8 mouse cellular contexts compared by ENCODE assay signal in genomic region chr11:23497718-23498509, GRCm38 (mm10). TPM values are rescaled to one million over a fixed set of nuclear protein-coding genes. Genes with fewer than 3 reads are reported as not detected.
DNase-seq lines count a peak whose midpoint lies in the region; ATAC-seq and TF ChIP-seq lines count a peak whose summit lies in the region.

Gene Ahsa2 (minus strand): TSS chr11:23498030.

- peak; percentile 94 for ATAC-seq in forebrain, embryonic 12.5 days (ENCODE audit: low FRiP score)
- peak; percentile 97 for ATAC-seq in liver, postnatal 0 days
- ATAC-seq in neural tube, embryonic 14.5 days (ENCODE audit: low read depth), result peak; percentile 94

- peaks cover 27 to 36% of the 10 kb centered on the region in 2 experiments for H3K36me3 ChIP-seq in CH12.LX (replicated peaks in 1 of 2; ENCODE audit: control insufficient read depth in 1 of 2, insufficient read depth in 1 of 2, low read length in 1 of 2)
- H3K36me3 ChIP-seq in forebrain, embryonic 12.5 days (replicated peaks), result peaks cover 25% of the 10 kb centered on the region
- H3K36me3 ChIP-seq in liver, postnatal 0 days (replicated peaks; ENCODE audit: insufficient read depth, low read length), result peaks cover 7% of the 10 kb centered on the region
- peaks cover 16% of the 10 kb centered on the region; the same call in 1 of the 2 replicates for H3K36me3 ChIP-seq in neural tube, embryonic 14.5 days (ENCODE audit: control insufficient read depth, insufficient read depth, low read length)

- TF ChIP-seq RAD21 in CH12.LX (IDR thresholded peaks at IDR 0.05; ENCODE audit: low read depth, low read length), result no peak

- H3K27ac ChIP-seq in CH12.LX (ENCODE audit: insufficient read depth, low read depth), result peak within 1 kb of the TSS; percentile 64
- peak within 1 kb of the TSS; percentile 97 for H3K27ac ChIP-seq in forebrain, embryonic 12.5 days
- H3K27ac ChIP-seq in liver, postnatal 0 days (ENCODE audit: low read depth), result peak within 1 kb of the TSS; percentile 88
- peak within 1 kb of the TSS; percentile 94 for H3K27ac ChIP-seq in neural tube, embryonic 14.5 days (ENCODE audit: low read depth, low read length)

- peaks cover 8% of the 10 kb centered on the region for H3K27me3 ChIP-seq in CH12.LX (replicated peaks)
- H3K27me3 ChIP-seq in forebrain, embryonic 12.5 days, result no peaks in the 10 kb centered on the region
- no peaks in the 10 kb centered on the region for H3K27me3 ChIP-seq in liver, postnatal 0 days (ENCODE audit: insufficient read depth, low read length)
- no peaks in the 10 kb centered on the region for H3K27me3 ChIP-seq in neural tube, embryonic 14.5 days (ENCODE audit: control insufficient read depth, insufficient read depth, low read length)

- in situ Hi-C loops in CH12.LX (cut with MboI; ENCODE audit: low pct_ligation_motif_present, low pct_unique_long_range_greater_than_20kb, low sequenced_read_pairs), result no loop called here

- H3K4me2 ChIP-seq in CH12.LX (ENCODE audit: insufficient read depth, low read depth, poor library complexity, severe bottlenecking), result peak within 1 kb of the TSS; percentile 47
- H3K4me2 ChIP-seq in forebrain, embryonic 12.5 days, result peak within 1 kb of the TSS; percentile 86
- H3K4me2 ChIP-seq in liver, postnatal 0 days (ENCODE audit: low read depth, low read length), result peak within 1 kb of the TSS; percentile 85
- peak within 1 kb of the TSS; percentile 95 for H3K4me2 ChIP-seq in neural tube, embryonic 14.5 days (ENCODE audit: low read depth, low read length)

- DNase-seq in CH12.LX (ENCODE audit: extremely low read depth), result peak; percentile 97
- peak; percentile 89 for DNase-seq in c-Kit-positive CD71-positive TER-119-negative erythroid progenitor cells, embryonic 14.5 days (ENCODE audit: low read depth)
- peak; percentile 98 for DNase-seq in heart, postnatal 10 days
- peak; percentile 73 for DNase-seq in large intestine, adult 2 months (ENCODE audit: low read depth, low spot score)
- DNase-seq in liver, postnatal 0 days, result peak; percentile 99
- DNase-seq in testis, postnatal 10 days (ENCODE audit: low spot score), result peak; percentile 100

- H3K9ac ChIP-seq in CH12.LX (ENCODE audit: insufficient read depth, low read depth), result peak within 1 kb of the TSS; percentile 84
- peak within 1 kb of the TSS; percentile 89 for H3K9ac ChIP-seq in forebrain, embryonic 12.5 days
- H3K9ac ChIP-seq in liver, postnatal 0 days (replicated peaks), result peak within 1 kb of the TSS; percentile 90
- peak within 1 kb of the TSS; percentile 85 for H3K9ac ChIP-seq in neural tube, embryonic 14.5 days (replicated peaks; ENCODE audit: low read depth, low read length)

- whole genome bisulfite sequencing in forebrain, embryonic 12.5 days, result under 1% methylated on average over 59 of the region's 66 CpGs
- WGBS in large intestine, adult 2 months, result 1% methylated on average over 64 of the region's 66 CpGs
- under 1% methylated on average over 51 of the region's 66 CpGs for WGBS in liver, postnatal 0 days (ENCODE audit: insufficient replicate concordance)
- under 1% methylated on average over 60 of the region's 66 CpGs for WGBS in neural tube, embryonic 14.5 days

- H3K79me2 ChIP-seq in CH12.LX (replicated peaks; ENCODE audit: control insufficient read depth, extremely low read depth, insufficient read depth, poor library complexity, severe bottlenecking), result peaks cover 25% of the 10 kb centered on the region

- dilution Hi-C loops in CH12.LX (cut with MboI; ENCODE audit: extremely low pct_ligation_motif_present, extremely low pct_unique_long_range_greater_than_20kb, low sequenced_read_pairs), result no loop called here

- peaks cover 11 to 28% of the 10 kb centered on the region in 2 experiments; a peak in 3 of 4 replicates for H3K4me1 ChIP-seq in CH12.LX (ENCODE audit: control insufficient read depth in 1 of 2, insufficient read depth in 2 of 2)
- peaks cover 25% of the 10 kb centered on the region for H3K4me1 ChIP-seq in forebrain, embryonic 12.5 days
- H3K4me1 ChIP-seq in liver, postnatal 0 days (ENCODE audit: insufficient read depth), result peaks cover 12% of the 10 kb centered on the region
- peaks cover 14% of the 10 kb centered on the region; the same call in 1 of the 2 replicates for H3K4me1 ChIP-seq in neural tube, embryonic 14.5 days (ENCODE audit: control insufficient read depth, insufficient read depth, low read length)

- intact Hi-C loops in heart, postnatal 10 days (cut with DNase I), result loop anchor here (2.0 to 10.0 kb wide), 2 partner anchors 67 to 503 kb away; partner anchors contain the start of gene Cct4

- peak within 1 kb of the TSS; percentile 79 to 93 (median 88) for H3K4me3 ChIP-seq in CH12.LX (replicated peaks in 1 of 3; ENCODE audit: low read depth in 2 of 3, low read length in 2 of 3, poor library complexity in 1 of 3)
- peak within 1 kb of the TSS; percentile 83 for H3K4me3 ChIP-seq in forebrain, embryonic 12.5 days (replicated peaks)
- H3K4me3 ChIP-seq in liver, postnatal 0 days (ENCODE audit: low read depth, low read length), result peak within 1 kb of the TSS; percentile 92
- H3K4me3 ChIP-seq in neural tube, embryonic 14.5 days (ENCODE audit: low read depth, low read length), result peak within 1 kb of the TSS; percentile 80

- TF ChIP-seq CTCF in CH12.LX (conservative IDR thresholded peaks at IDR 0.05 in 1 of 2, IDR thresholded peaks at IDR 0.05 in 1 of 2; ENCODE audit: low read depth in 2 of 2, low read length in 2 of 2), result no peak
- TF ChIP-seq CTCF in liver, postnatal 0 days (IDR thresholded peaks at IDR 0.05; ENCODE audit: low read depth), result no peak

- TF ChIP-seq EP300 in CH12.LX (IDR thresholded peaks at IDR 0.05; ENCODE audit: low read length), result no peak
- no peak for TF ChIP-seq EP300 in liver, postnatal 0 days (IDR thresholded peaks at IDR 0.05; ENCODE audit: low read depth)

- TF ChIP-seq POLR2A in CH12.LX (IDR thresholded peaks at IDR 0.05; ENCODE audit: low read depth, low read length), result peak; percentile 85

- no peaks in the 10 kb centered on the region for H3K9me3 ChIP-seq in CH12.LX (replicated peaks; ENCODE audit: low read length)
- no peaks in the 10 kb centered on the region for H3K9me3 ChIP-seq in forebrain, embryonic 12.5 days
- no peaks in the 10 kb centered on the region for H3K9me3 ChIP-seq in liver, postnatal 0 days (ENCODE audit: low read length)
- H3K9me3 ChIP-seq in neural tube, embryonic 14.5 days (ENCODE audit: control insufficient read depth, low read length), result no peaks in the 10 kb centered on the region

TF ChIP-seq in CH12.LX, 34 proteins besides CTCF, POLR2A, EP300 and RAD21 (continues in another document):
- TF ChIP-seq POLR2AphosphoS2 (IDR thresholded peaks at IDR 0.05; ENCODE audit: low read depth, low read length) (0 out of 2 replicates have a peak, but pooled peaks have one; percentile 52), USF1 (IDR thresholded peaks at IDR 0.05; ENCODE audit: low read depth, low read length) (no peak), MAX (IDR thresholded peaks at IDR 0.05; ENCODE audit: low read length) (no peak), TBP (conservative IDR thresholded peaks at IDR 0.05; ENCODE audit: low read depth, low read length) (no peak), MYC (IDR thresholded peaks at IDR 0.05; ENCODE audit: low read depth, low read length) (no peak), E2F4 (IDR thresholded peaks at IDR 0.05; ENCODE audit: insufficient replicate concordance, low read depth, low read length) (no peak), UBTF (IDR thresholded peaks at IDR 0.05; ENCODE audit: low read depth, low read length) (0 out of 2 replicates have a peak, but pooled peaks have one; percentile 49), MEF2A (IDR thresholded peaks at IDR 0.05; ENCODE audit: borderline replicate concordance, low read depth, low read length) (no peak), JUND (conservative IDR thresholded peaks at IDR 0.05; ENCODE audit: low read depth, low read length) (no peak), IRF4 (IDR thresholded peaks at IDR 0.05; ENCODE audit: low read depth, low read length) (peak; percentile 57), ZC3H11A (IDR thresholded peaks at IDR 0.05; ENCODE audit: low read depth, low read length) (no peak), NELFE (IDR thresholded peaks at IDR 0.05; ENCODE audit: low read depth, low read length) (peak; percentile 76; the same call in 1 of the 2 replicates), BHLHE40 (IDR thresholded peaks at IDR 0.05; ENCODE audit: low read depth, low read length) (no peak), MXI1 (IDR thresholded peaks at IDR 0.05; ENCODE audit: low read depth, low read length) (no peak; the same call in 1 of the 2 replicates), SMC3 (IDR thresholded peaks at IDR 0.05; ENCODE audit: low read depth, low read length) (no peak), ZNF384 (IDR thresholded peaks at IDR 0.05; ENCODE audit: low read depth, low read length) (peak; percentile 90), USF2 (conservative IDR thresholded peaks at IDR 0.05; ENCODE audit: low read depth, low read length) (no peak), GABPA (IDR thresholded peaks at IDR 0.05; ENCODE audit: insufficient replicate concordance, low read depth, low read length) (no peak), ZMIZ1 (IDR thresholded peaks at IDR 0.05; ENCODE audit: low read depth, low read length) (peak; percentile 82), MAZ (IDR thresholded peaks at IDR 0.05; ENCODE audit: low read depth, low read length) (no peak), CHD2 (IDR thresholded peaks at IDR 0.05; ENCODE audit: low read length) (no peak), SIN3A (IDR thresholded peaks at IDR 0.05; ENCODE audit: low read length) (no peak; the same call in 1 of the 2 replicates), PAX5 (IDR thresholded peaks at IDR 0.05; ENCODE audit: low read length) (no peak), RCOR1 (conservative IDR thresholded peaks at IDR 0.05; ENCODE audit: low read depth, low read length) (no peak), ELF1 (IDR thresholded peaks at IDR 0.05; ENCODE audit: low read depth, low read length) (no peak), KAT2A (IDR thresholded peaks at IDR 0.05; ENCODE audit: insufficient replicate concordance, low read length) (no peak), CHD1 (IDR thresholded peaks at IDR 0.05; ENCODE audit: low read depth, low read length) (no peak), ETS1 (conservative IDR thresholded peaks at IDR 0.05; ENCODE audit: low read depth, low read length) (no peak), HCFC1 (IDR thresholded peaks at IDR 0.05; ENCODE audit: low read depth, low read length) (no peak; the same call in 1 of the 2 replicates)

RNA-seq across cellular contexts. Expression of gene Ahsa2, which starts in this region (rescaled TPM):
- total RNA-seq in CH12.LX (2012; rRNA removed) (51.0 and 69.5 TPM in 2 replicates), CH12.LX (2014; rRNA removed) (58.9 and 66.4 TPM in 2 replicates)
- 69.4 and 105 TPM in 2 replicates for polyA plus RNA-seq in CH12.LX (2012; ENCODE audit: insufficient read length, low read depth)
- 170 and 171 TPM in 2 replicates for polyA plus RNA-seq in forebrain, embryonic 12.5 days (2016; fragmentation: Nextera tagmentation; extraction: Ambion mirVana)
- 10 to 100 TPM; 39.2 to 52.9 TPM for total RNA-seq in heart, postnatal 10 days (2021)
- polyA plus RNA-seq in large intestine, adult 2 months (2012; rRNA removed), result 5.6 and 7.4 TPM in 2 replicates
- 16.0 and 17.3 TPM in 2 replicates for polyA plus RNA-seq in liver, postnatal 0 days (2015; fragmentation: Nextera tagmentation; extraction: Ambion mirVana)
- 90.0 and 107 TPM in 2 replicates for polyA plus RNA-seq in neural tube, embryonic 14.5 days (2014; fragmentation: Nextera tagmentation; extraction: Ambion mirVana)

Comparison
In these comparisons a context has a peak if more than half of its experiments do, and no peak if none do; other contexts are left out.
1. Peak in every context shown above with its lines: DNase-seq, ATAC-seq, H3K4me3 ChIP-seq and H3K27ac ChIP-seq.